Mouse (Mus musculus): ENCODE results near the gene Smarcc1. TPM values are rescaled to one million over a fixed set of nuclear protein-coding genes. Genes with fewer than 3 reads are reported as not detected.

Smarcc1 gene
- polyA plus RNA-seq, 1 experiment, result 220 TPM

- Histone ChIP-seq H3K27ac (ENCODE audit: insufficient read depth, low read length) (no peak overlapping the region), H3K4me1 (ENCODE audit: control insufficient read depth, insufficient read depth, low read length) (no peaks in the 10 kb centered on the region), H3K9me3 (replicated peaks; ENCODE audit: control insufficient read depth, insufficient read depth, low read length, poor library complexity, severe bottlenecking) (no peaks in the 10 kb centered on the region), H3K27me3 (ENCODE audit: control insufficient read depth, insufficient read depth, low read length, poor library complexity, severe bottlenecking) (no peaks in the 10 kb centered on the region), H3K4me3 (ENCODE audit: low read depth, low read length) (no peak overlapping the region), H3K36me3 (ENCODE audit: control insufficient read depth, insufficient read depth, low read length, poor library complexity, severe bottlenecking) (peaks cover 71% of the 10 kb centered on the region), H3K9ac (ENCODE audit: low read depth, poor library complexity, severe bottlenecking) (no peak overlapping the region)
- TF ChIP-seq CTCF (IDR thresholded peaks at IDR 0.05; ENCODE audit: low read depth, low read length), result no peak
- TF ChIP-seq POLR2A (IDR thresholded peaks at IDR 0.05; ENCODE audit: insufficient read depth, low read length), result no peak
- no peak for TF ChIP-seq EP300 (IDR thresholded peaks at IDR 0.05; ENCODE audit: insufficient read depth, low read depth, low read length)
Observed at GRCm38 (mm10) chr9:110208265-110208664, 90.8 kb downstream of the Smarcc1 start.

GRCm38 (mm10) chr9:110208967-110209366 lies 91.5 kb downstream of the Smarcc1 start:
- TF ChIP-seq CTCF (IDR thresholded peaks at IDR 0.05; ENCODE audit: low read depth, low read length), result no peak
- no peak for TF ChIP-seq POLR2A (IDR thresholded peaks at IDR 0.05; ENCODE audit: insufficient read depth, low read length)
- no peak for TF ChIP-seq EP300 (IDR thresholded peaks at IDR 0.05; ENCODE audit: insufficient read depth, low read depth, low read length)
- no peak overlapping the region for H3K9ac ChIP-seq (ENCODE audit: low read depth, poor library complexity, severe bottlenecking)
- H3K27me3 ChIP-seq (ENCODE audit: control insufficient read depth, insufficient read depth, low read length, poor library complexity, severe bottlenecking), result no peaks in the 10 kb centered on the region
- peaks cover 71% of the 10 kb centered on the region for H3K36me3 ChIP-seq (ENCODE audit: control insufficient read depth, insufficient read depth, low read length, poor library complexity, severe bottlenecking)
- no peaks in the 10 kb centered on the region for H3K9me3 ChIP-seq (replicated peaks; ENCODE audit: control insufficient read depth, insufficient read depth, low read length, poor library complexity, severe bottlenecking)
- H3K4me1 ChIP-seq (ENCODE audit: control insufficient read depth, insufficient read depth, low read length), result no peaks in the 10 kb centered on the region
- no peak overlapping the region for H3K27ac ChIP-seq (ENCODE audit: insufficient read depth, low read length)
- no peak overlapping the region for H3K4me3 ChIP-seq (ENCODE audit: low read depth, low read length)

DNA sequence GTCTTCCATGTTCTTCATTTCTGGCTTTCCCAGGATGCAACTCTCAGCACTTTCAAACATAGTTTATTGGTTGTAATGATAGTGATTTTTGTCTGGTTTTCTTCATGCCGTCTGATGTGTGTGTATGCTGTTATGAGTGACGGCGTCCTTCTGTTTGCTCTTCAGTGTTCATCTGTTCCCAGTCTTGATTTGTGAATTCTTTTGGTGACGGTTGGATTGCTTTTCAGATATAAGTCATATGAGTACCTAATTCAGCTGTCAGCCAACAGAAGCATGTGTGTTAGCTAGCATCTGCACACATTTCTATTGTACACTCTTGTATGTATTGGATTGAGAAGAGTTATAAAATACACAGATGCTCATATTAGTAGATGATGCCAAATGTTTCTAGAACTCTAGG lies 106.8 kb downstream of the Smarcc1 start:
- Histone ChIP-seq H3K27me3 (ENCODE audit: control insufficient read depth, insufficient read depth, low read length, poor library complexity, severe bottlenecking) (no peaks in the 10 kb centered on the region), H3K4me3 (ENCODE audit: low read depth, low read length) (no peak overlapping the region), H3K9me3 (replicated peaks; ENCODE audit: control insufficient read depth, insufficient read depth, low read length, poor library complexity, severe bottlenecking) (no peaks in the 10 kb centered on the region), H3K36me3 (ENCODE audit: control insufficient read depth, insufficient read depth, low read length, poor library complexity, severe bottlenecking) (peaks cover 59% of the 10 kb centered on the region), H3K4me1 (ENCODE audit: control insufficient read depth, insufficient read depth, low read length) (peaks cover 3% of the 10 kb centered on the region), H3K9ac (ENCODE audit: low read depth, poor library complexity, severe bottlenecking) (no peak overlapping the region), H3K27ac (ENCODE audit: insufficient read depth, low read length) (no peak overlapping the region)
- TF ChIP-seq EP300 (IDR thresholded peaks at IDR 0.05; ENCODE audit: insufficient read depth, low read depth, low read length) (no peak), POLR2A (IDR thresholded peaks at IDR 0.05; ENCODE audit: insufficient read depth, low read length) (no peak), CTCF (IDR thresholded peaks at IDR 0.05; ENCODE audit: low read depth, low read length) (no peak)

GRCm38 (mm10) chr9:110226191-110226590 lies 108.7 kb downstream of the Smarcc1 start:
- TF ChIP-seq POLR2A (IDR thresholded peaks at IDR 0.05; ENCODE audit: insufficient read depth, low read length) (no peak), CTCF (IDR thresholded peaks at IDR 0.05; ENCODE audit: low read depth, low read length) (no peak), EP300 (IDR thresholded peaks at IDR 0.05; ENCODE audit: insufficient read depth, low read depth, low read length) (no peak)
- Histone ChIP-seq H3K36me3 (ENCODE audit: control insufficient read depth, insufficient read depth, low read length, poor library complexity, severe bottlenecking) (peaks cover 53% of the 10 kb centered on the region), H3K27ac (ENCODE audit: insufficient read depth, low read length) (no peak overlapping the region), H3K9ac (ENCODE audit: low read depth, poor library complexity, severe bottlenecking) (no peak overlapping the region), H3K4me1 (ENCODE audit: control insufficient read depth, insufficient read depth, low read length) (peaks cover 5% of the 10 kb centered on the region), H3K9me3 (replicated peaks; ENCODE audit: control insufficient read depth, insufficient read depth, low read length, poor library complexity, severe bottlenecking) (no peaks in the 10 kb centered on the region), H3K27me3 (ENCODE audit: control insufficient read depth, insufficient read depth, low read length, poor library complexity, severe bottlenecking) (no peaks in the 10 kb centered on the region), H3K4me3 (ENCODE audit: low read depth, low read length) (no peak overlapping the region)

- Histone ChIP-seq H3K9ac (ENCODE audit: low read depth, poor library complexity, severe bottlenecking) (no peak overlapping the region), H3K27ac (ENCODE audit: insufficient read depth, low read length) (no peak overlapping the region), H3K36me3 (ENCODE audit: control insufficient read depth, insufficient read depth, low read length, poor library complexity, severe bottlenecking) (peaks cover 40% of the 10 kb centered on the region), H3K27me3 (ENCODE audit: control insufficient read depth, insufficient read depth, low read length, poor library complexity, severe bottlenecking) (no peaks in the 10 kb centered on the region), H3K4me1 (ENCODE audit: control insufficient read depth, insufficient read depth, low read length) (peaks cover 5% of the 10 kb centered on the region), H3K9me3 (replicated peaks; ENCODE audit: control insufficient read depth, insufficient read depth, low read length, poor library complexity, severe bottlenecking) (no peaks in the 10 kb centered on the region), H3K4me3 (ENCODE audit: low read depth, low read length) (no peak overlapping the region)
- TF ChIP-seq EP300 (IDR thresholded peaks at IDR 0.05; ENCODE audit: insufficient read depth, low read depth, low read length), result no peak
- TF ChIP-seq CTCF (IDR thresholded peaks at IDR 0.05; ENCODE audit: low read depth, low read length), result no peak
- no peak for TF ChIP-seq POLR2A (IDR thresholded peaks at IDR 0.05; ENCODE audit: insufficient read depth, low read length)
Observed at GRCm38 (mm10) chr9:110228671-110229070, 111.2 kb downstream of the Smarcc1 start.

GRCm38 (mm10) chr9:110229112-110229511 lies 111.6 kb downstream of the Smarcc1 start:
- no peak overlapping the region for H3K27ac ChIP-seq (ENCODE audit: insufficient read depth, low read length)
- TF ChIP-seq POLR2A (IDR thresholded peaks at IDR 0.05; ENCODE audit: insufficient read depth, low read length) (no peak), EP300 (IDR thresholded peaks at IDR 0.05; ENCODE audit: insufficient read depth, low read depth, low read length) (no peak), CTCF (IDR thresholded peaks at IDR 0.05; ENCODE audit: low read depth, low read length) (no peak)
- H3K27me3 ChIP-seq (ENCODE audit: control insufficient read depth, insufficient read depth, low read length, poor library complexity, severe bottlenecking), result no peaks in the 10 kb centered on the region
- H3K9me3 ChIP-seq (replicated peaks; ENCODE audit: control insufficient read depth, insufficient read depth, low read length, poor library complexity, severe bottlenecking), result no peaks in the 10 kb centered on the region
- H3K9ac ChIP-seq (ENCODE audit: low read depth, poor library complexity, severe bottlenecking), result no peak overlapping the region
- H3K36me3 ChIP-seq (ENCODE audit: control insufficient read depth, insufficient read depth, low read length, poor library complexity, severe bottlenecking), result peaks cover 39% of the 10 kb centered on the region
- peaks cover 5% of the 10 kb centered on the region for H3K4me1 ChIP-seq (ENCODE audit: control insufficient read depth, insufficient read depth, low read length)
- H3K4me3 ChIP-seq (ENCODE audit: low read depth, low read length), result no peak overlapping the region
